Comparison of ENCODE assay signal across 8 mouse cellular contexts in the genomic region with DNA sequence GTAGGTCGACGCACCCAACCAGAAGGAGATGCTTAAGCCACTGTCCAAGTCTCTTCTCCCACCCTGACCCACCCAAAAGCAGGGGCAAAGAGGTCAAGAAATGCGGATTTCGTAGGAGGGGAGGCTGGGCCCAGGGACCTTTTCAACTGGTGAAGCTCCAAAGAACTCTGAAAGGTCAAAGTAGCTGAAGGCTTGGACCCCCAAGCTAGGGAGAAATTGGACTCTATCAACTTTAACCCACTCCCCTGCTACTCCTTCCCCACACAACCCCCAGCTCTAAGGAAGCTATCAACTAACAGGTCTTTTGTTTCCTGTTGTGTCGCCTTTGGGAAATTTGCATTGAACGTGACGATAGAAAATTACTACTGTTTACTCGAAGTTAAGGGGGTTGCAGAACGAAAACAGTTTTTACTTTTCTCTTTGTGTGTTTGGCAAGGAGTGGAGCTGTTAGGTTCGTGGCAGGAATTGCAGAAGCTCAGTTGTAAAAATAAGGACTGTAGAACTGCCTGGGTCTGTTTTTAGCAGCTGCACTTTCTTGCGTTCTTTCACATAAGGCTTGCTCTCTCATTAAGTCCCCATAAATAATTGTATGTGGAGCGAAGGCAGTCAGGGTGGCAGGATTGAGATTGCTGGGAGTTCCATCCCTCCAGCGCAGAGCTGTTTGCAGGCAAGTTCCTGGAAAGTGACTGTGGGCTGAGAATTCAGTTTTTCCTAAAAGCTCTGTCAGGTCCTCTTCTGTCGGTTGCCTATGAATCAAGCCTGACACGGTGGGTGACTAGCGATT. TPM values are rescaled to one million over a fixed set of nuclear protein-coding genes. Genes with fewer than 3 reads are reported as not detected.
DNase-seq lines count a peak whose midpoint lies in the region; ATAC-seq and TF ChIP-seq lines count a peak whose summit lies in the region.

No protein-coding gene starts in this region.

- intact Hi-C loops in heart, adult 2 months (cut with DNase I) = loop anchor here (2.0 to 5.0 kb wide), 2 partner anchors 23 to 1021 kb away; no protein-coding TSS in a partner anchor

- H3K4me1 ChIP-seq in heart, embryonic 10.5 days = peaks cover 15% of the 10 kb centered on the region
- no peaks in the 10 kb centered on the region for H3K4me1 ChIP-seq in heart, adult 2 months (ENCODE audit: control insufficient read depth, insufficient read depth, low read length)
- peaks cover 7% of the 10 kb centered on the region; the same call in 1 of the 2 replicates for H3K4me1 ChIP-seq in hindbrain, embryonic 11.5 days (replicated peaks; ENCODE audit: control insufficient read depth, insufficient read depth, low read length)
- H3K4me1 ChIP-seq in midbrain, embryonic 13.5 days (replicated peaks) = peaks cover 20% of the 10 kb centered on the region

- H3K4me3 ChIP-seq in heart, embryonic 10.5 days = peak overlapping the region; percentile 80
- H3K4me3 ChIP-seq in heart, adult 2 months = no peak overlapping the region
- H3K4me3 ChIP-seq in hindbrain, embryonic 11.5 days (ENCODE audit: low read depth, low read length) = peak overlapping the region; percentile 62
- H3K4me3 ChIP-seq in midbrain, embryonic 13.5 days (replicated peaks) = peak overlapping the region; percentile 71

- no peak for TF ChIP-seq CTCF in heart, adult 2 months (IDR thresholded peaks at IDR 0.05)

- H3K27me3 ChIP-seq in heart, embryonic 10.5 days (ENCODE audit: insufficient read depth, poor library complexity, severe bottlenecking) = peaks cover 73% of the 10 kb centered on the region
- peaks cover 19% of the 10 kb centered on the region for H3K27me3 ChIP-seq in heart, adult 2 months (ENCODE audit: control insufficient read depth, insufficient read depth, low read length)
- H3K27me3 ChIP-seq in hindbrain, embryonic 11.5 days (ENCODE audit: control insufficient read depth, insufficient read depth, low read length) = peaks cover 20% of the 10 kb centered on the region
- peaks cover 39% of the 10 kb centered on the region for H3K27me3 ChIP-seq in midbrain, embryonic 13.5 days

- TF ChIP-seq POLR2A in heart, adult 2 months (IDR thresholded peaks at IDR 0.05; ENCODE audit: insufficient read depth, low read depth, low read length) = no peak

- TF ChIP-seq EP300 in heart, adult 2 months (IDR thresholded peaks at IDR 0.05; ENCODE audit: insufficient read depth, low read depth, low read length) = no peak

- no peaks in the 10 kb centered on the region for H3K9me3 ChIP-seq in heart, embryonic 10.5 days
- no peaks in the 10 kb centered on the region for H3K9me3 ChIP-seq in hindbrain, embryonic 11.5 days (ENCODE audit: control insufficient read depth, low read length)
- no peaks in the 10 kb centered on the region for H3K9me3 ChIP-seq in midbrain, embryonic 13.5 days

- H3K27ac ChIP-seq in heart, embryonic 10.5 days = no peak overlapping the region
- no peak overlapping the region for H3K27ac ChIP-seq in heart, adult 2 months
- H3K27ac ChIP-seq in hindbrain, embryonic 11.5 days (ENCODE audit: low read depth, low read length) = no peak overlapping the region
- no peak overlapping the region for H3K27ac ChIP-seq in midbrain, embryonic 13.5 days

- DNase-seq in heart, embryonic 10.5 days (ENCODE audit: low spot score) = no peak
- no peak for DNase-seq in heart, adult 2 months
- peak; percentile 68 for DNase-seq in T-cell, adult 2 months (ENCODE audit: low spot score)
- DNase-seq in hindbrain, embryonic 11.5 days (ENCODE audit: low spot score) = peak; percentile 45
- DNase-seq in thymus, postnatal 36 days = peak; percentile 51 to 55
- DNase-seq in adrenal gland, postnatal 25 days = no peak
- no peak for DNase-seq in layer of hippocampus, postnatal 14 days (ENCODE audit: low spot score in 2 of 2)

- H3K36me3 ChIP-seq in heart, embryonic 10.5 days = no peaks in the 10 kb centered on the region
- no peaks in the 10 kb centered on the region for H3K36me3 ChIP-seq in heart, adult 2 months (ENCODE audit: control insufficient read depth, insufficient read depth, low read length)
- no peaks in the 10 kb centered on the region for H3K36me3 ChIP-seq in hindbrain, embryonic 11.5 days (ENCODE audit: control insufficient read depth, insufficient read depth, low read length)
- H3K36me3 ChIP-seq in midbrain, embryonic 13.5 days = no peaks in the 10 kb centered on the region

- peak overlapping the region; percentile 99 for H3K4me2 ChIP-seq in hindbrain, embryonic 11.5 days (replicated peaks; ENCODE audit: low read depth, low read length)
- H3K4me2 ChIP-seq in midbrain, embryonic 13.5 days (replicated peaks) = peak overlapping the region; percentile 93

- no peak; the same call in 1 of the 2 replicates for ATAC-seq in hindbrain, embryonic 11.5 days (ENCODE audit: low FRiP score)
- ATAC-seq in midbrain, embryonic 13.5 days = no peak

- WGBS in heart, embryonic 10.5 days = 2% methylated on average over 16 of the region's 16 CpGs
- WGBS in heart, adult 2 months = 7% methylated on average over 16 of the region's 16 CpGs
- WGBS in hindbrain, embryonic 11.5 days = 4% methylated on average over 16 of the region's 16 CpGs
- 4% methylated on average over 16 of the region's 16 CpGs for WGBS in midbrain, embryonic 13.5 days

- H3K79me2 ChIP-seq in heart, adult 2 months (replicated peaks; ENCODE audit: control insufficient read depth, insufficient read depth, low read length) = no peaks in the 10 kb centered on the region

- no peak overlapping the region for H3K9ac ChIP-seq in heart, adult 2 months (ENCODE audit: low read depth, low read length)
- no peak overlapping the region for H3K9ac ChIP-seq in hindbrain, embryonic 11.5 days (ENCODE audit: low read depth, low read length)
- no peak overlapping the region; the same call in 1 of the 2 replicates for H3K9ac ChIP-seq in midbrain, embryonic 13.5 days (replicated peaks)

RNA-seq across cellular contexts. Expression of gene Satb1, which starts 0.7 kb away (rescaled TPM):
- polyA plus RNA-seq in heart, embryonic 10.5 days (2016; fragmentation: Nextera tagmentation; extraction: Ambion mirVana) = 7.2 and 9.0 TPM in 2 replicates
- 10 to 100 TPM; 20.1 to 25.4 TPM for total RNA-seq in heart, adult 2 months (2021)
- polyA plus RNA-seq in heart, adult 2 months (2012; rRNA removed) = 10.9 and 18.4 TPM in 2 replicates
- polyA plus RNA-seq in hindbrain, embryonic 11.5 days (2014; fragmentation: Nextera tagmentation; extraction: Ambion mirVana) = 29.5 and 32.0 TPM in 2 replicates
- polyA plus RNA-seq in midbrain, embryonic 13.5 days (2015; fragmentation: Nextera tagmentation; extraction: Ambion mirVana) = 28.3 and 30.1 TPM in 2 replicates
- total RNA-seq in adrenal gland, postnatal 25 days (2021) = 24.1 and 27.1 TPM in 2 replicates
- 10 to 100 TPM; 67.4 to 69.6 TPM for total RNA-seq in layer of hippocampus, postnatal 14 days (2021)

Comparison
In these comparisons a context has a peak if more than half of its experiments do, and no peak if none do; other contexts are left out.
1. DNase-seq: peak in T-cell, adult 2 months (single experiment), hindbrain, embryonic 11.5 days (single experiment) and thymus, postnatal 36 days (2 of 2); none in heart, embryonic 10.5 days (single experiment), heart, adult 2 months (0 of 2), adrenal gland, postnatal 25 days (single experiment) and layer of hippocampus, postnatal 14 days (0 of 2).